Mouse (Mus musculus): ENCODE results near the gene Phtf2. TPM values are rescaled to one million over a fixed set of nuclear protein-coding genes. Genes with fewer than 3 reads are reported as not detected.

The Phtf2 gene
- total RNA-seq, 4 experiments from 2014 or later = 159 to 188 (median 172) TPM

Other genes starting within 250 kb of the Phtf2 start
- 10 to 100 TPM; 19.2 to 22.0 (median 21.4) TPM for gene Tmem60, start 67 bp upstream of the Phtf2 start, total RNA-seq (2022)
- gene Rsbn1l, start 74.3 kb upstream of the Phtf2 start, total RNA-seq (2022) = 1 to 10 TPM; 7.6 to 9.1 (median 8.9) TPM
- gene Ptpn12, start 173.8 kb upstream of the Phtf2 start, total RNA-seq (2022) = 10 to 100 TPM in 3 of 4 experiments, 1 to 10 TPM in 1; 8.3 to 15.7 (median 12.5) TPM

Measured in gastrocnemius, adult 8-10 months (tissue).